Mouse (Mus musculus): ENCODE results near the gene Tmem247. TPM values are rescaled to one million over a fixed set of nuclear protein-coding genes. Genes with fewer than 3 reads are reported as not detected.

Tmem247 gene
- polyA plus RNA-seq, 1 experiment: not detected

GRCm38 (mm10) chr17:86929981-86930380 is 12.8 kb downstream of the Tmem247 start:
- TF ChIP-seq POLR2A (IDR thresholded peaks at IDR 0.05; ENCODE audit: low read depth, low read length) (no peak), CTCF (conservative IDR thresholded peaks at IDR 0.05; ENCODE audit: insufficient read depth, insufficient read length, low read depth, low read length) (no peak)
- Histone ChIP-seq H3K27ac (ENCODE audit: insufficient read depth, low read depth, low read length) (no peak overlapping the region), H3K27me3 (replicated peaks; ENCODE audit: control insufficient read depth, insufficient read depth, low read length) (no peaks in the 10 kb centered on the region), H3K36me3 (ENCODE audit: control insufficient read depth, insufficient read depth, low read length) (no peaks in the 10 kb centered on the region), H3K4me3 (ENCODE audit: insufficient read depth, low read depth, low read length) (no peak overlapping the region), H3K4me1 (ENCODE audit: control insufficient read depth, insufficient read depth, low read length) (no peaks in the 10 kb centered on the region)
- DNase-seq: no peak

GRCm38 (mm10) chr17:86932896-86933295 is 15.7 kb downstream of the Tmem247 start:
- no peak overlapping the region for H3K27ac ChIP-seq (ENCODE audit: insufficient read depth, low read depth, low read length)
- WGBS: 32% methylated on average over 5 of the region's 5 CpGs
- H3K4me1 ChIP-seq (ENCODE audit: control insufficient read depth, insufficient read depth, low read length): no peaks in the 10 kb centered on the region
- no peak for TF ChIP-seq CTCF (conservative IDR thresholded peaks at IDR 0.05; ENCODE audit: insufficient read depth, insufficient read length, low read depth, low read length)
- no peak for TF ChIP-seq POLR2A (IDR thresholded peaks at IDR 0.05; ENCODE audit: low read depth, low read length)
- no peaks in the 10 kb centered on the region for H3K36me3 ChIP-seq (ENCODE audit: control insufficient read depth, insufficient read depth, low read length)
- H3K4me3 ChIP-seq (ENCODE audit: insufficient read depth, low read depth, low read length): no peak overlapping the region
- DNase-seq: no peak
- H3K27me3 ChIP-seq (replicated peaks; ENCODE audit: control insufficient read depth, insufficient read depth, low read length): no peaks in the 10 kb centered on the region

- DNase-seq: no peak
- Histone ChIP-seq H3K27me3 (replicated peaks; ENCODE audit: control insufficient read depth, insufficient read depth, low read length) (no peaks in the 10 kb centered on the region), H3K4me3 (ENCODE audit: insufficient read depth, low read depth, low read length) (no peak overlapping the region), H3K36me3 (ENCODE audit: control insufficient read depth, insufficient read depth, low read length) (no peaks in the 10 kb centered on the region), H3K4me1 (ENCODE audit: control insufficient read depth, insufficient read depth, low read length) (no peaks in the 10 kb centered on the region), H3K27ac (ENCODE audit: insufficient read depth, low read depth, low read length) (no peak overlapping the region)
- 48% methylated on average over 2 of the region's 2 CpGs for WGBS
- TF ChIP-seq POLR2A (IDR thresholded peaks at IDR 0.05; ENCODE audit: low read depth, low read length): no peak
- TF ChIP-seq CTCF (conservative IDR thresholded peaks at IDR 0.05; ENCODE audit: insufficient read depth, insufficient read length, low read depth, low read length): no peak
These were observed 19.9 kb downstream of the Tmem247 start for GRCm38 (mm10) chr17:86937064-86937463.

GRCm38 (mm10) chr17:86937497-86938155 is 20.5 kb downstream of the Tmem247 start:
- Histone ChIP-seq H3K4me3 (ENCODE audit: insufficient read depth, low read depth, low read length) (peak overlapping the region; percentile 45), H3K27me3 (replicated peaks; ENCODE audit: control insufficient read depth, insufficient read depth, low read length) (no peaks in the 10 kb centered on the region), H3K27ac (ENCODE audit: insufficient read depth, low read depth, low read length) (peak overlapping the region; percentile 21; the same call in 1 of the 2 replicates), H3K4me1 (ENCODE audit: control insufficient read depth, insufficient read depth, low read length) (no peaks in the 10 kb centered on the region), H3K36me3 (ENCODE audit: control insufficient read depth, insufficient read depth, low read length) (no peaks in the 10 kb centered on the region)
- 2% methylated on average over 20 of the region's 20 CpGs for WGBS
- TF ChIP-seq POLR2A (IDR thresholded peaks at IDR 0.05; ENCODE audit: low read depth, low read length) (no peak), CTCF (conservative IDR thresholded peaks at IDR 0.05; ENCODE audit: insufficient read depth, insufficient read length, low read depth, low read length) (no peak)
- DNase-seq: peak; percentile 89

- WGBS: 70% methylated on average over 7 of the region's 7 CpGs
- no peaks in the 10 kb centered on the region for H3K27me3 ChIP-seq (replicated peaks; ENCODE audit: control insufficient read depth, insufficient read depth, low read length)
- H3K36me3 ChIP-seq (ENCODE audit: control insufficient read depth, insufficient read depth, low read length): no peaks in the 10 kb centered on the region
- H3K4me1 ChIP-seq (ENCODE audit: control insufficient read depth, insufficient read depth, low read length): no peaks in the 10 kb centered on the region
- H3K27ac ChIP-seq (ENCODE audit: insufficient read depth, low read depth, low read length): no peak overlapping the region
- peak; percentile 33 for DNase-seq
- no peak for TF ChIP-seq CTCF (conservative IDR thresholded peaks at IDR 0.05; ENCODE audit: insufficient read depth, insufficient read length, low read depth, low read length)
- TF ChIP-seq POLR2A (IDR thresholded peaks at IDR 0.05; ENCODE audit: low read depth, low read length): no peak
- H3K4me3 ChIP-seq (ENCODE audit: insufficient read depth, low read depth, low read length): no peak overlapping the region
These were observed 21.5 kb downstream of the Tmem247 start for GRCm38 (mm10) chr17:86938683-86939082.

GRCm38 (mm10) chr17:86942112-86942511 is 25.0 kb downstream of the Tmem247 start:
- Histone ChIP-seq H3K27me3 (replicated peaks; ENCODE audit: control insufficient read depth, insufficient read depth, low read length) (no peaks in the 10 kb centered on the region), H3K36me3 (ENCODE audit: control insufficient read depth, insufficient read depth, low read length) (no peaks in the 10 kb centered on the region), H3K27ac (ENCODE audit: insufficient read depth, low read depth, low read length) (no peak overlapping the region), H3K4me3 (ENCODE audit: insufficient read depth, low read depth, low read length) (no peak overlapping the region), H3K4me1 (ENCODE audit: control insufficient read depth, insufficient read depth, low read length) (no peaks in the 10 kb centered on the region)
- DNase-seq: no peak
- 66% methylated on average over 6 of the region's 6 CpGs for WGBS
- TF ChIP-seq POLR2A (IDR thresholded peaks at IDR 0.05; ENCODE audit: low read depth, low read length): no peak
- no peak for TF ChIP-seq CTCF (conservative IDR thresholded peaks at IDR 0.05; ENCODE audit: insufficient read depth, insufficient read length, low read depth, low read length)

GRCm38 (mm10) chr17:86943158-86943557 is 26.0 kb downstream of the Tmem247 start:
- WGBS: 86% methylated on average over 6 of the region's 6 CpGs
- no peaks in the 10 kb centered on the region for H3K27me3 ChIP-seq (replicated peaks; ENCODE audit: control insufficient read depth, insufficient read depth, low read length)
- H3K27ac ChIP-seq (ENCODE audit: insufficient read depth, low read depth, low read length): no peak overlapping the region
- no peak for TF ChIP-seq POLR2A (IDR thresholded peaks at IDR 0.05; ENCODE audit: low read depth, low read length)
- TF ChIP-seq CTCF (conservative IDR thresholded peaks at IDR 0.05; ENCODE audit: insufficient read depth, insufficient read length, low read depth, low read length): no peak
- no peak for DNase-seq
- H3K36me3 ChIP-seq (ENCODE audit: control insufficient read depth, insufficient read depth, low read length): no peaks in the 10 kb centered on the region
- no peaks in the 10 kb centered on the region for H3K4me1 ChIP-seq (ENCODE audit: control insufficient read depth, insufficient read depth, low read length)
- H3K4me3 ChIP-seq (ENCODE audit: insufficient read depth, low read depth, low read length): no peak overlapping the region

All from kidney, adult 2 months (tissue).